Mouse (Mus musculus) lung, postnatal 0 days (tissue): ENCODE data around the gene Gm48552.
A peak's percentile ranks its signal among the peaks of the same experiment; 100 is the strongest.

Experiments used
- CTCF ChIP-seq: IDR thresholded peaks from 2 replicates; pipeline ENCODE4 v1.5.1; 2016; ENCODE audit warnings: antibody characterized with exemption, mild to moderate bottlenecking
- EP300 ChIP-seq: IDR thresholded peaks from 2 replicates; pipeline ENCODE4 v1.6.1; 2016; ENCODE audit warnings: antibody characterized with exemption, mild to moderate bottlenecking, control low read depth

- TF ChIP-seq CTCF (peak; percentile 80), EP300 (0 out of 2 replicates have a peak, but pooled peaks have one; percentile 13)
Measured at GRCm38 (mm10) chr10:81405588-81406201, 16.9 kb downstream of the Gm48552 start.
